Mouse (Mus musculus) forebrain, embryonic 11.5 days (tissue): ENCODE results near the gene Shq1. TPM values are rescaled to one million over a fixed set of nuclear protein-coding genes. Genes with fewer than 3 reads are reported as not detected.

Source experiments
- ATAC-seq: fragments of 200-750 bp; cut with Nextera tagmentation; replicated peaks from 2 replicates; pipeline ENCODE4 v1.8.0; 2017; ENCODE audit warnings: moderate TSS enrichment; ENCODE audit not compliant: low FRiP score
- DNase-seq: peaks from one replicate; pipeline ENCODE4 v3.0.0-alpha.2; 2017; ENCODE audit warnings: low spot score
- H3K27ac ChIP-seq: fragments of 300-500 bp; sonication (generic); 2 replicates; pipeline ENCODE4 v1.5.1; 2014; ENCODE audit warnings: low read depth, low read length
- H3K27me3 ChIP-seq: fragments of 300-500 bp; sonication (generic); 2 replicates; pipeline ENCODE4 v1.6.1; 2014; ENCODE audit warnings: mild to moderate bottlenecking, low read length, mixed read lengths; ENCODE audit not compliant: control insufficient read depth, insufficient read depth
- H3K36me3 ChIP-seq: fragments of 300-500 bp; sonication (generic); 2 replicates; pipeline ENCODE4 v1.6.1; 2014; ENCODE audit warnings: mild to moderate bottlenecking, low read length, moderate library complexity, mixed read lengths; ENCODE audit not compliant: control insufficient read depth, insufficient read depth
- H3K4me1 ChIP-seq: fragments of 300-500 bp; sonication (generic); replicated peaks from 2 replicates; pipeline ENCODE4 v1.6.1; 2014; ENCODE audit warnings: low read length, mixed read lengths; ENCODE audit not compliant: control insufficient read depth, insufficient read depth
- H3K4me2 ChIP-seq: fragments of 300-500 bp; sonication (generic); 2 replicates; pipeline ENCODE4 v1.6.1; 2014; ENCODE audit warnings: low read depth, mild to moderate bottlenecking, low read length, moderate library complexity, mixed read lengths; ENCODE audit not compliant: severe bottlenecking
- H3K4me3 ChIP-seq: fragments of 300-500 bp; sonication (generic); 2 replicates; pipeline ENCODE4 v1.5.1; 2014; ENCODE audit warnings: low read depth, low read length
- H3K9ac ChIP-seq: fragments of 300-500 bp; sonication (generic); 2 replicates; pipeline ENCODE4 v1.6.1; 2014; ENCODE audit warnings: low read length
- H3K9me3 ChIP-seq: fragments of 300-500 bp; sonication (generic); 2 replicates; pipeline ENCODE4 v1.6.1; 2016; ENCODE audit warnings: low read length, mixed read lengths; ENCODE audit not compliant: control insufficient read depth
- WGBS: fragments of 180-500 bp; shearing (Covaris S2); extraction: QIAGEN DNeasy Blood & Tissue Kit; methylation state at CpG from one replicate; pipeline ENCODE4 v1.1.7; 2014; 5-methylcytosine and 5-hydroxymethylcytosine counted together
- polyA plus RNA-seq: library from polyadenylated mRNA; unstranded; fragments of >200 nt; fragmentation: Nextera tagmentation; extraction: Ambion mirVana; gene quantifications from 2 replicates; pipeline ENCODE4 v1.2.1, GENCODE M21; 2014

Gene Shq1
- polyA plus RNA-seq, result 17.6 and 19.2 TPM in 2 replicates

DNA sequence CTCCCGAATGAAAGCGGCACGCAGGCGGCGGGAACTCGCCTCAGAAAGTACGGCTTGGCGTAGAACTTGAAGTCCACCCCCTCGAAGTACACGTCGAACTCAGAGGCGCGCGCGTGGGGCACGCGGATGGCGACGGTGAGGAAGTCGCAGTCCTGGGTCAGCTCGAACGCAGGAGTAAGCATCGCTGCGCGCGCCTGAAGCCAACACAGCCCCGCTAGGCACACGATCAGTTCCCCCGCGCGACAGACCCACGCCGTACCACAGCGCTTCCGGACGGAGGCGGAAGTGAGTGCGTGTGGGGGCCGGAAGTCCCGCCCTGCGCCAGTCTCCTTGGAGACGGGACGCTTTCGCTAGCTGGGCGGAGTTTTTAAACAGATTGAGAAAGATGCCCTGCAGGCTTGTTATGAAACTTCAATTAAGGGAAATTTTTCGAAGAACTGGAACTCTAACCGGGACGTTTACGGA lies at the start of gene Shq1:
Gene Shq1, minus strand, starts transcription at position 278 of the 465 bp plus-strand sequence.
- DNase-seq, result peak; percentile 89
- peak; percentile 93 for ATAC-seq
- H3K9ac ChIP-seq, result peak within 1 kb of the TSS; percentile 75
- H3K4me1 ChIP-seq, result no peaks in the 10 kb centered on the region
- WGBS, result under 1% methylated on average over 49 of the region's 49 CpGs
- H3K4me3 ChIP-seq, result peak within 1 kb of the TSS; percentile 92
- H3K4me2 ChIP-seq, result peak within 1 kb of the TSS; percentile 89
- H3K27me3 ChIP-seq, result no peaks in the 10 kb centered on the region; the same call in 1 of the 2 replicates
- no peaks in the 10 kb centered on the region for H3K9me3 ChIP-seq
- H3K36me3 ChIP-seq, result no peaks in the 10 kb centered on the region
- H3K27ac ChIP-seq, result no peak within 1 kb of the TSS

DNA sequence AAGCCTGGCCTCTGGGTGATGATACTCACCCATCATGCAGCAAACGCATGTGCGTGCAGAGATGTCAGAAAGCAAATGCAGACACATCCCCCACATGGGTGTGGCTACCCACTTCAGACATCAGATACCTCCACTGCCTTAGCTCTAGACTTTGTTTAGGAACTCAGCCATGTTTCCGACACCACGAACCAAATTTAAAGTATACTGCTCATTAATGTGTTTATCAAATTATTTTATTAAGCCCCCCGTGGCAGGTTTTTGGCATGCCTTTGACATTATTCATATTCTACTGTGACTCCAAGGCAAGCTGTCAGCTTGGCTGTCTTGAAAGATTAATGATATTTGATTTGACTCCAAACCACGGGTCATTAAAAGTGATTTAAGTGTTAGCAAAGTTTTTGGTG lies 49.1 kb upstream of the Shq1 start:
- WGBS, result 91% methylated on average over 6 of the region's 6 CpGs
- Histone ChIP-seq H3K27me3 (no peaks in the 10 kb centered on the region), H3K4me1 (no peaks in the 10 kb centered on the region), H3K9me3 (no peaks in the 10 kb centered on the region), H3K36me3 (no peaks in the 10 kb centered on the region), H3K4me3 (no peak overlapping the region), H3K4me2 (no peak overlapping the region), H3K9ac (no peak overlapping the region), H3K27ac (no peak overlapping the region)
- ATAC-seq, result no peak
- no peak for DNase-seq

GRCm38 (mm10) chr6:100716817-100717216 lies 45.9 kb upstream of the Shq1 start:
- ATAC-seq, result no peak
- Histone ChIP-seq H3K27ac (no peak overlapping the region), H3K4me2 (no peak overlapping the region), H3K9me3 (no peaks in the 10 kb centered on the region), H3K36me3 (no peaks in the 10 kb centered on the region), H3K9ac (no peak overlapping the region), H3K4me3 (no peak overlapping the region), H3K27me3 (no peaks in the 10 kb centered on the region), H3K4me1 (no peaks in the 10 kb centered on the region)
- DNase-seq, result no peak
- WGBS, result 78% methylated on average over 8 of the region's 8 CpGs

GRCm38 (mm10) chr6:100716152-100716551 lies 45.2 kb upstream of the Shq1 start:
- Histone ChIP-seq H3K27me3 (no peaks in the 10 kb centered on the region), H3K27ac (no peak overlapping the region), H3K4me2 (no peak overlapping the region), H3K36me3 (no peaks in the 10 kb centered on the region), H3K9ac (no peak overlapping the region), H3K9me3 (no peaks in the 10 kb centered on the region), H3K4me3 (no peak overlapping the region), H3K4me1 (no peaks in the 10 kb centered on the region)
- no peak for ATAC-seq
- DNase-seq, result no peak
- 82% methylated on average over 7 of the region's 7 CpGs for WGBS

GRCm38 (mm10) chr6:100715296-100715828 lies 44.4 kb upstream of the Shq1 start:
- no peak for DNase-seq
- Histone ChIP-seq H3K4me3 (no peak overlapping the region), H3K4me1 (no peaks in the 10 kb centered on the region), H3K27ac (no peak overlapping the region), H3K27me3 (no peaks in the 10 kb centered on the region), H3K9ac (no peak overlapping the region), H3K36me3 (no peaks in the 10 kb centered on the region), H3K4me2 (no peak overlapping the region), H3K9me3 (no peaks in the 10 kb centered on the region)
- 85% methylated on average over 8 of the region's 8 CpGs for WGBS
- ATAC-seq, result no peak

- DNase-seq (no peak), ATAC-seq (no peak)
Measured at GRCm38 (mm10) chr6:100710866-100711265, 39.9 kb upstream of the Shq1 start.

GRCm38 (mm10) chr6:100710170-100710569 lies 39.2 kb upstream of the Shq1 start:
- no peaks in the 10 kb centered on the region for H3K36me3 ChIP-seq
- ATAC-seq, result no peak
- WGBS, result 38% methylated on average over 4 of the region's 4 CpGs
- H3K27me3 ChIP-seq, result peaks cover 5% of the 10 kb centered on the region
- no peak overlapping the region for H3K4me2 ChIP-seq
- DNase-seq, result no peak
- H3K4me3 ChIP-seq, result no peak overlapping the region
- peaks cover 5% of the 10 kb centered on the region; the same call in 1 of the 2 replicates for H3K4me1 ChIP-seq
- H3K27ac ChIP-seq, result no peak overlapping the region
- H3K9ac ChIP-seq, result no peak overlapping the region
- H3K9me3 ChIP-seq, result no peaks in the 10 kb centered on the region

More at GRCm38 (mm10) chr6:100710866-100711265, 39.9 kb upstream of the Shq1 start:
- 98% methylated on average over 5 of the region's 5 CpGs for WGBS
- Histone ChIP-seq H3K9ac (no peak overlapping the region), H3K27ac (no peak overlapping the region), H3K9me3 (no peaks in the 10 kb centered on the region), H3K4me3 (no peak overlapping the region), H3K27me3 (peaks cover 3% of the 10 kb centered on the region; the same call in 1 of the 2 replicates), H3K4me1 (no peaks in the 10 kb centered on the region), H3K36me3 (no peaks in the 10 kb centered on the region), H3K4me2 (no peak overlapping the region)

DNA sequence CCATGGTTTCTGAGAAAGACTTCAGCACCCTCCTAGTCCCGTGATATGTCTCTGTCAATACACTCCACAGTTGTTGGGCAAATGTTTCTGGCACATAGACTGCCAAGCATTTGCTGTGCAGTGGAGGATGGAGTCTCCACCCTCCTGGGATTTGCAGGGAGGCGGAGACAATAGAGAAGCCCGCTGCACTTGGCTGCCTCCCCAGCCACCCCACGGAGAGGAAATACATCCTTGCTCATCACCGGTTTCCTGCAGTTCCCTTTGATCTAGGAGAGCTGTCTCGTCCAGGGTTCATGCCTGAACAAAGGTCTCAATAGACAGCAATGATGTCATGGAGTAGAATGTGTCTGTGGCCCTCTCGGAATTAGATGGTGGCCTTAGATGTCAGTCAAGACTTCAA lies 38.5 kb upstream of the Shq1 start:
- no peaks in the 10 kb centered on the region for H3K36me3 ChIP-seq
- no peak overlapping the region for H3K27ac ChIP-seq
- H3K4me3 ChIP-seq, result no peak overlapping the region
- DNase-seq (no peak), ATAC-seq (no peak)
- no peaks in the 10 kb centered on the region for H3K9me3 ChIP-seq
- no peak overlapping the region for H3K4me2 ChIP-seq
- H3K4me1 ChIP-seq, result peaks cover 5% of the 10 kb centered on the region; the same call in 1 of the 2 replicates
- peaks cover 9% of the 10 kb centered on the region for H3K27me3 ChIP-seq
- WGBS, result 29% methylated on average over 7 of the region's 7 CpGs
- H3K9ac ChIP-seq, result no peak overlapping the region

DNA sequence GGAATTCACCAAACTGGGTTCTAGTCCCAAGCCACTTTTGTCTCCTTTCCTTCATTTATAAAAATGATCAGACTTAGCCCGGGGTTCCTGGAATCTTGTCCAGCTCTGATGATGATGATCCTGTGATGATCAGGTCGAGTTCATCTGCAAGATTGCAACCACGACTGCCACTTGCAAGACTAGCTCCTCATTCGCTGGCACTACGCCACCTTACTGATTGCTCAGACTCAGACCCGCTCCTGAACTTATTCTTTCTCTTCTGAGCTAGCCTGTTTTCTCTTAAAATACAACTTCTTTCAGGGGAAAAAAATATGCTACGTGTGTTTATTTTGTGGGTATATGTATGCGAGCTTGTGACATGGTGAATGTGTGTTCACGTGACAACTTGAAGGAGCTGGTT lies 38.0 kb upstream of the Shq1 start:
- Histone ChIP-seq H3K27me3 (peaks cover 12% of the 10 kb centered on the region), H3K4me2 (no peak overlapping the region), H3K9ac (no peak overlapping the region), H3K36me3 (no peaks in the 10 kb centered on the region), H3K4me1 (peaks cover 7% of the 10 kb centered on the region), H3K27ac (no peak overlapping the region), H3K4me3 (no peak overlapping the region), H3K9me3 (no peaks in the 10 kb centered on the region)
- ATAC-seq (no peak), DNase-seq (no peak)
- WGBS, result 85% methylated on average over 9 of the region's 9 CpGs
